Mouse (Mus musculus) limb, embryonic 12.5 days (tissue): ENCODE measurements around the gene Ephb2. TPM values are rescaled to one million over a fixed set of nuclear protein-coding genes. Genes with fewer than 3 reads are reported as not detected.
A peak's percentile ranks its signal among the peaks of the same experiment; 100 is the strongest.

Experiments used
- ATAC-seq: fragments of 200-750 bp; cut with Nextera tagmentation; 2 replicates; pipeline ENCODE4 v1.8.0; 2017; ENCODE audit warnings: low read depth, moderate TSS enrichment; ENCODE audit not compliant: insufficient number of reproducible peaks, insufficient read depth, low FRiP score, low TSS enrichment
- H3K27ac ChIP-seq: fragments of 300-500 bp; sonication (generic); 2 replicates; pipeline ENCODE4 v1.5.1; 2016; ENCODE audit warnings: mild to moderate bottlenecking, moderate library complexity
- H3K27me3 ChIP-seq: fragments of 300-500 bp; sonication (generic); 2 replicates; pipeline ENCODE4 v1.6.1; 2016; ENCODE audit warnings: mild to moderate bottlenecking, moderate library complexity
- H3K36me3 ChIP-seq: fragments of 300-500 bp; sonication (generic); 2 replicates; pipeline ENCODE4 v1.6.1; 2016; ENCODE audit warnings: mild to moderate bottlenecking, moderate library complexity
- H3K4me1 ChIP-seq: fragments of 300-500 bp; sonication (generic); replicated peaks from 2 replicates; pipeline ENCODE4 v1.6.1; 2016
- H3K4me2 ChIP-seq: fragments of 300-500 bp; sonication (generic); 2 replicates; pipeline ENCODE4 v1.6.1; 2016; ENCODE audit warnings: mild to moderate bottlenecking, moderate library complexity
- H3K4me3 ChIP-seq: fragments of 300-500 bp; sonication (generic); replicated peaks from 2 replicates; pipeline ENCODE4 v1.5.1; 2016; ENCODE audit warnings: mild to moderate bottlenecking
- H3K9ac ChIP-seq: fragments of 300-500 bp; sonication (generic); replicated peaks from 2 replicates; pipeline ENCODE4 v1.6.1; 2016; ENCODE audit warnings: mild to moderate bottlenecking, moderate library complexity
- H3K9me3 ChIP-seq: fragments of 300-500 bp; sonication (generic); 2 replicates; pipeline ENCODE4 v1.6.1; 2016; ENCODE audit warnings: mild to moderate bottlenecking, moderate library complexity
- WGBS: fragments of 180-500 bp; shearing (Covaris S2); methylation state at CpG from one replicate; pipeline ENCODE4 v1.1.7; 2016; 5-methylcytosine and 5-hydroxymethylcytosine counted together
- polyA plus RNA-seq: library from polyadenylated mRNA; unstranded; fragments of >200 nt; fragmentation: Nextera tagmentation; extraction: Ambion mirVana; gene quantifications from 2 replicates; pipeline ENCODE4 v1.2.1, GENCODE M21; 2016

Gene Ephb2
- polyA plus RNA-seq, 1 experiment from 2014 or later, result 16.9 TPM

DNA sequence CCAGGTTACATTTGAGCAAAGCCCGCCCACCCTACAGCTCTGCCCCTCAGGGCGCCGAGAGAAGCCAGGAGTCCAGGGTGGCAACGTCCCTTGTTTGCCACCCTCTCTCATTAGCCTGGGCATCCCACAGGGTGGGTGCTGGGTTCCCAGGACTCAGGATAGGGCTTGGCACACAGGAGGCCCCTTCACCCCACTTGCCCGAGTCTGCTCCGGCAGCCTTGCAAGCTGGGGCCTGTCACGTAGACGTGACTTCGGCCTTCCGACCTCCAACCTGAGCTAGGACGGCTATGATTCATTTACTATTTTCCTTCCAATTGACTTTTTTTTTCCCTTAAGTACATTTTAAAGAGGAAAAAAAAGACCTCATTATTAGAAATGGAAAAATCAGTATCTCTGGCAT is 56.6 kb downstream of the Ephb2 start:
- Histone ChIP-seq H3K4me1 (peaks cover 74% of the 10 kb centered on the region), H3K4me3 (no peak overlapping the region), H3K9me3 (no peaks in the 10 kb centered on the region), H3K27me3 (no peaks in the 10 kb centered on the region; the same call in 1 of the 2 replicates), H3K36me3 (no peaks in the 10 kb centered on the region), H3K9ac (no peak overlapping the region), H3K4me2 (no peak overlapping the region), H3K27ac (no peak overlapping the region)
- WGBS, result 79% methylated on average over 11 of the region's 11 CpGs
- ATAC-seq, result no peak

DNA sequence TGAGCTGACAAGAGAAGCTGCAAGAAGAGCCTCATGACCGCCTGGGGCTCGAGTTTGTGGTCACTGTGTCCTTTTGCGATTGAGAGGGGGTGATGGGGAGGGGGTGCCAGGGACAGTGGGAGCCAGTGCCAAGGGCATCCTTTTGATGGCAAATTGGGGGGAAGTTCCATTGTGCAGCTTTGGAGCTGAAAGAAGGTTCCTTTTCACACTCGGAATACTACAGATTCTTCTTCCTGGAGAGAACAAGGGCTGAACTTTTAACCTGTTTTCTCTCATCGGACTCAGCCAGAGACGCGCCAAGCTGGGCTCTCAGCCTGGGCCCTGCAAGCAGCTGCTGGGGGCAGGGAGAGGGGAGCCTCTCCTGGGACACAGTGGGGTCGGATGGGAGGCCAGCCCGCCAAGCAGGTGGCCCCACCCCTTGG is 59.3 kb downstream of the Ephb2 start:
- Histone ChIP-seq H3K4me1 (peaks cover 68% of the 10 kb centered on the region), H3K27ac (no peak overlapping the region), H3K4me2 (peak overlapping the region; percentile 23), H3K27me3 (no peaks in the 10 kb centered on the region), H3K36me3 (peaks cover 3% of the 10 kb centered on the region; the same call in 1 of the 2 replicates), H3K9me3 (peaks cover 4% of the 10 kb centered on the region; the same call in 1 of the 2 replicates), H3K4me3 (no peak overlapping the region), H3K9ac (0 out of 2 replicates have a peak overlapping the region, but pooled peaks have one; percentile 12)
- 9% methylated on average over 9 of the region's 9 CpGs for WGBS
- ATAC-seq, result no peak

DNA sequence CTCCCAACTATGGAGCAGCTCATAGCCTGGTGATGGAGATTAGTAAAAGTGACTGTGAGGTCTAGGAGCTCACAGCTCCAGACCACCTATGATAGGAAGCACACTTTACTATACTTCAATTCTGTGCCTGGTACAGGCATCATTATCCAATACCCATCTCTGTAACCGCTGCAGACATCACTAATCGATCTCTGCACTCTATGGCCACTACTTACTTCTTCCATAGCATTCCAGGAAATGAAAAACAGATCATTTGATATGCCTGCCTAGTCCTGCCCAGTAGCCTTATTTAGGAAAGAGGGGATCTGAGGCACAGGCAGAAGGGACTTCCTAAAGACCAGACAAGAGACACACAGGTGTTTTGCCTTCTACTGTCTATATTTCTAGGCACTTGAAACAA is 59.9 kb downstream of the Ephb2 start:
- no peak overlapping the region for H3K4me3 ChIP-seq
- no peak overlapping the region for H3K4me2 ChIP-seq
- no peak for ATAC-seq
- 89% methylated on average over 2 of the region's 2 CpGs for WGBS
- peaks cover 62% of the 10 kb centered on the region for H3K4me1 ChIP-seq
- peaks cover 4% of the 10 kb centered on the region; the same call in 1 of the 2 replicates for H3K9me3 ChIP-seq
- H3K36me3 ChIP-seq, result peaks cover 8% of the 10 kb centered on the region
- H3K27me3 ChIP-seq, result no peaks in the 10 kb centered on the region
- H3K9ac ChIP-seq, result no peak overlapping the region
- no peak overlapping the region for H3K27ac ChIP-seq

GRCm38 (mm10) chr4:136774201-136774600 is 61.6 kb downstream of the Ephb2 start:
- H3K4me2 ChIP-seq, result no peak overlapping the region
- peaks cover 4% of the 10 kb centered on the region; the same call in 1 of the 2 replicates for H3K9me3 ChIP-seq
- H3K9ac ChIP-seq, result no peak overlapping the region
- no peak overlapping the region for H3K27ac ChIP-seq
- WGBS, result 49% methylated on average over 3 of the region's 3 CpGs
- no peak for ATAC-seq
- no peak overlapping the region for H3K4me3 ChIP-seq
- no peaks in the 10 kb centered on the region for H3K27me3 ChIP-seq
- peaks cover 46% of the 10 kb centered on the region for H3K4me1 ChIP-seq
- H3K36me3 ChIP-seq, result peaks cover 15% of the 10 kb centered on the region

GRCm38 (mm10) chr4:136772952-136773584 is 62.7 kb downstream of the Ephb2 start:
- Histone ChIP-seq H3K9ac (0 out of 2 replicates have a peak overlapping the region, but pooled peaks have one; percentile 4), H3K27ac (peak overlapping the region; percentile 47; the same call in 1 of the 2 replicates), H3K9me3 (peaks cover 9% of the 10 kb centered on the region; the same call in 1 of the 2 replicates), H3K27me3 (no peaks in the 10 kb centered on the region), H3K4me3 (no peak overlapping the region), H3K4me1 (peaks cover 36% of the 10 kb centered on the region), H3K36me3 (peaks cover 23% of the 10 kb centered on the region), H3K4me2 (no peak overlapping the region)
- ATAC-seq, result no peak
- WGBS, result 43% methylated on average over 13 of the region's 13 CpGs

- peaks cover 25% of the 10 kb centered on the region for H3K36me3 ChIP-seq
- no peak overlapping the region for H3K4me2 ChIP-seq
- H3K27me3 ChIP-seq, result no peaks in the 10 kb centered on the region
- 90% methylated on average over 5 of the region's 5 CpGs for WGBS
- peaks cover 11% of the 10 kb centered on the region; the same call in 1 of the 2 replicates for H3K9me3 ChIP-seq
- H3K4me1 ChIP-seq, result peaks cover 37% of the 10 kb centered on the region
- no peak for ATAC-seq
- no peak overlapping the region for H3K27ac ChIP-seq
- H3K4me3 ChIP-seq, result no peak overlapping the region
- no peak overlapping the region for H3K9ac ChIP-seq
Observed at GRCm38 (mm10) chr4:136772318-136772717, 63.5 kb downstream of the Ephb2 start.

- Histone ChIP-seq H3K4me1 (peaks cover 26% of the 10 kb centered on the region), H3K4me3 (no peak overlapping the region), H3K27ac (no peak overlapping the region), H3K9ac (no peak overlapping the region), H3K36me3 (peaks cover 25% of the 10 kb centered on the region), H3K9me3 (peaks cover 11% of the 10 kb centered on the region; the same call in 1 of the 2 replicates), H3K27me3 (no peaks in the 10 kb centered on the region), H3K4me2 (no peak overlapping the region)
- WGBS, result 93% methylated on average over 17 of the region's 17 CpGs
- ATAC-seq, result no peak
Observed at GRCm38 (mm10) chr4:136770718-136771117, 65.1 kb downstream of the Ephb2 start.

GRCm38 (mm10) chr4:136768499-136768898 is 67.3 kb downstream of the Ephb2 start:
- H3K9me3 ChIP-seq, result peaks cover 11% of the 10 kb centered on the region; the same call in 1 of the 2 replicates
- H3K9ac ChIP-seq, result no peak overlapping the region
- no peak overlapping the region for H3K4me2 ChIP-seq
- no peak overlapping the region for H3K27ac ChIP-seq
- H3K4me1 ChIP-seq, result peaks cover 27% of the 10 kb centered on the region
- peaks cover 5% of the 10 kb centered on the region; the same call in 1 of the 2 replicates for H3K27me3 ChIP-seq
- no peak for ATAC-seq
- WGBS, result 89% methylated on average over 3 of the region's 3 CpGs
- H3K36me3 ChIP-seq, result peaks cover 25% of the 10 kb centered on the region
- H3K4me3 ChIP-seq, result no peak overlapping the region

GRCm38 (mm10) chr4:136765080-136765479 is 70.7 kb downstream of the Ephb2 start:
- Histone ChIP-seq H3K36me3 (peaks cover 10% of the 10 kb centered on the region), H3K27ac (no peak overlapping the region), H3K27me3 (peaks cover 19% of the 10 kb centered on the region), H3K4me3 (no peak overlapping the region), H3K9me3 (0 out of 2 replicates have a peak, but pooled peaks cover 7% of the 10 kb centered on the region), H3K4me2 (no peak overlapping the region), H3K4me1 (peaks cover 50% of the 10 kb centered on the region), H3K9ac (no peak overlapping the region)
- WGBS, result 57% methylated on average over 7 of the region's 7 CpGs
- no peak for ATAC-seq

- H3K4me1 ChIP-seq, result peaks cover 53% of the 10 kb centered on the region
- H3K4me2 ChIP-seq, result no peak overlapping the region
- H3K27me3 ChIP-seq, result peaks cover 29% of the 10 kb centered on the region
- H3K4me3 ChIP-seq, result no peak overlapping the region
- H3K9ac ChIP-seq, result no peak overlapping the region
- no peak overlapping the region for H3K27ac ChIP-seq
- WGBS, result 24% methylated on average over 5 of the region's 5 CpGs
- H3K36me3 ChIP-seq, result peaks cover 9% of the 10 kb centered on the region
- no peak for ATAC-seq
- 0 out of 2 replicates have a peak, but pooled peaks cover 4% of the 10 kb centered on the region for H3K9me3 ChIP-seq
Observed at GRCm38 (mm10) chr4:136763349-136763748, 72.4 kb downstream of the Ephb2 start.

DNA sequence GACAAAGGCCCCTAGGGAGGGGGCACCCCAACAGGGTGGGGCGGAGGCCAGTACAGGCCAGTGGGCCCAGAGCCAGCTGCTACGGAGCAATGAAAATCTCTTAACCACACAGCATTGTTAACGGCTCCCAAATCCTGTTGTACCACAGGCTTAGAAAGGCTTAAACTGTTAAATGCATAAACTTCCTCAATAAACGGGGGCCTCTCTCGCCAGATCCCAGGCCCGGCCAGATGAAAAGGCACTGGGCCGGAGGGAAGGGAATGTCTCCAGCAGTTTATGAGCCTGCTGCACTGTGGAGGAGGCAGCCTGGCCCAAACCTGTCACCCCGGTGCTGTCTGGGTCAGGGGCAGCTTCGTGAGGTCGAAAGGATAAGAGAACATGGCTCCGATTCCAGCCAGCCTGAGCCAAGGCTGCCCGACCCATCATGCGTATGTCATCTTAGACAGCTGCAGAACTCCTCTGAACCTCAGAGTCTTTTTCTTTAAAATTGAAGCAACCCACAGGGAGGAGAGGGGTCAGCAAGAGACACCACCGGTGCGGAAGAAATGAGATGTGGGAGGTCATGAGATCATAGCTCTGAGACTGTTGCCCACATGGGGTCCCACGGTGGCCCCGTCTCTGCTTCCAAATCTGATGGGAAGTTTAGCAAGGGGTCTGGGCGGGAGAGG is 73.9 kb downstream of the Ephb2 start:
- Histone ChIP-seq H3K36me3 (peaks cover 5% of the 10 kb centered on the region; the same call in 1 of the 2 replicates), H3K4me3 (no peak overlapping the region), H3K9me3 (no peaks in the 10 kb centered on the region), H3K9ac (no peak overlapping the region), H3K27ac (peak overlapping the region; percentile 80), H3K4me1 (peaks cover 65% of the 10 kb centered on the region), H3K27me3 (peaks cover 38% of the 10 kb centered on the region), H3K4me2 (peak overlapping the region; percentile 39)
- WGBS, result 11% methylated on average over 18 of the region's 18 CpGs
- peak; percentile 73; the same call in 1 of the 2 replicates for ATAC-seq
